Mouse (Mus musculus): ENCODE measurements at regions not wholly inside any gene's neighbourhood (a gene's known extent, or its start where the extent isn't known, plus 50 kb on each side); places are given as distances from the start of the nearest gene placed in this dataset.

DNA sequence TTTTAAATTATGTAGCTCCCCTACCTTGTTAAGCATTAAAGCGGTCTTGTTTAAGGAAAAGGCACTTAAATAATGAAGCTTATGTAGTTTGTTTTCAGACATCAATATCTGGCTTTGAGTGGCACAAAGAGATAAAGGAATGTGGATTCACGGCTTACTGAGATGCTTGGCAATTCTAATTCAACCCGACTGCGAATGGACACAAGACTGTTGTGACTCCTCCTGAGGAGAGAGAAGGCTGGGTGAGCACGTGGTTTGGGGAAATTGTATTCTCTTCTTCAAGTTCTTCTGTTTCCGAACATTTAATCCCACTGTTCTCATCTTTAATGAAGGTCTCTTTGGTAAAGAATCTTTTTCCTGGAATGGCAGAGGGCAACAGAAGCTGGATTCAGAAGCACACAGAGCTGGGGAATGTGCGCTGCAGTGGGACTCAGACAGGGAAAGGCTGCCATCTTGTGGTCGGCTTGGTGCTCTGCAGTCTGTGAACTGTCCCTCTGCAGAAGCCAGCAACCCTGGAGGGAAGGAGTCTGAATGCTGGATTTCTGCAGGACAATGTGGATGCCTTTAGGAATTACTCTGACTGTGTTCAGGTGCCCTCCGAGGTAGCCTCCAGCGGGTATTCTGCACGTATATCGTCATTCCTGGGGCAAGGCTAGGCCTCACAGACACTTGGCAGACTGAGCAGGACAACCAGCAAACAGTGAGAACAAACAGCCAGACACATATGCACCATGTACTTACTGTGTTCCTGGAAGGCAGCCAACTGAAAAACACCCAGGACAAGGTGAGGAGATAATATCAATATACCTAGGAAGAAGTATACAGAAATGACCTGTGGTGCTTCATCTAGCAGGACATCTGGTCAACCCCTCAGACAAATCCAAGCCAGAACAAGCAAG lies 54.0 kb upstream of the Pax1 start:
- Histone ChIP-seq H3K9me3 (replicated peaks; ENCODE audit: control insufficient read depth, low read length) (no peaks in the 10 kb centered on the region), H3K4me2 (ENCODE audit: low read depth, low read length) (no peak overlapping the region), H3K36me3 (replicated peaks; ENCODE audit: control insufficient read depth, insufficient read depth, low read length) (no peaks in the 10 kb centered on the region), H3K27me3 (ENCODE audit: control insufficient read depth, insufficient read depth, low read length) (peaks cover 15% of the 10 kb centered on the region; the same call in 1 of the 2 replicates), H3K27ac (ENCODE audit: low read depth) (no peak overlapping the region), H3K4me3 (ENCODE audit: low read depth, low read length) (no peak overlapping the region), H3K4me1 (ENCODE audit: control insufficient read depth, insufficient read depth) (no peaks in the 10 kb centered on the region), H3K9ac (replicated peaks; ENCODE audit: low read depth, low read length) (no peak overlapping the region)
- DNase-seq (ENCODE audit: low spot score) (peak; percentile 67), ATAC-seq (ENCODE audit: insufficient read depth, low read depth) (peak; percentile 71)
- WGBS, result 17% methylated on average over 12 of the region's 12 CpGs
- no peak for TF ChIP-seq EP300 (IDR thresholded peaks at IDR 0.05; ENCODE audit: low read depth)
- peak; percentile 92 for TF ChIP-seq CTCF (IDR thresholded peaks at IDR 0.05; ENCODE audit: low read depth)

DNA sequence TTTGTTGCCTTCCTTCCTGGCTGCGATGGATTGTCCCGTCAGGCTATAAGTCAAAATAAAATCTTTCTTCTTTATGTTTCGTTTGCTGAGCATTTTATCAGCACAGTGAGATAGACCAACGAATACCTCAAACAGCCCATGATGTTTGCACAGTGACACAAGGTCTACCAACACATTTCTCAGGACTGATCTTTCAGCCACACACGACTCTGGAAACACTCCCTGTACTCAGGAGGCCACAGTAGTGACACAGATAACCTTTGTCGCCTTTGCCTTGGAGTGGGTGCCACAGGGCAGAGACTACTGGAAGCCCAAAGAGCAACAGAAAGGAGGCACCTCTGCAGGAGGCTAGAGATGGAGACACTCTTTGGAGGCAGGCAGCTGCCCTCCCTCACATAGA lies 55.0 kb upstream of the Pax1 start:
- no peak for TF ChIP-seq EP300 (IDR thresholded peaks at IDR 0.05; ENCODE audit: low read depth)
- TF ChIP-seq CTCF (IDR thresholded peaks at IDR 0.05; ENCODE audit: low read depth), result no peak
- no peak overlapping the region for H3K27ac ChIP-seq (ENCODE audit: low read depth)
- H3K9ac ChIP-seq (replicated peaks; ENCODE audit: low read depth, low read length), result no peak overlapping the region
- 47% methylated on average over 6 of the region's 6 CpGs for WGBS
- no peak overlapping the region for H3K4me2 ChIP-seq (ENCODE audit: low read depth, low read length)
- H3K4me1 ChIP-seq (ENCODE audit: control insufficient read depth, insufficient read depth), result no peaks in the 10 kb centered on the region
- DNase-seq (ENCODE audit: low spot score), result no peak
- no peaks in the 10 kb centered on the region for H3K36me3 ChIP-seq (replicated peaks; ENCODE audit: control insufficient read depth, insufficient read depth, low read length)
- no peak for ATAC-seq (ENCODE audit: insufficient read depth, low read depth)
- H3K27me3 ChIP-seq (ENCODE audit: control insufficient read depth, insufficient read depth, low read length), result peaks cover 12% of the 10 kb centered on the region; the same call in 1 of the 2 replicates
- H3K9me3 ChIP-seq (replicated peaks; ENCODE audit: control insufficient read depth, low read length), result no peaks in the 10 kb centered on the region
- H3K4me3 ChIP-seq (ENCODE audit: low read depth, low read length), result no peak overlapping the region

DNA sequence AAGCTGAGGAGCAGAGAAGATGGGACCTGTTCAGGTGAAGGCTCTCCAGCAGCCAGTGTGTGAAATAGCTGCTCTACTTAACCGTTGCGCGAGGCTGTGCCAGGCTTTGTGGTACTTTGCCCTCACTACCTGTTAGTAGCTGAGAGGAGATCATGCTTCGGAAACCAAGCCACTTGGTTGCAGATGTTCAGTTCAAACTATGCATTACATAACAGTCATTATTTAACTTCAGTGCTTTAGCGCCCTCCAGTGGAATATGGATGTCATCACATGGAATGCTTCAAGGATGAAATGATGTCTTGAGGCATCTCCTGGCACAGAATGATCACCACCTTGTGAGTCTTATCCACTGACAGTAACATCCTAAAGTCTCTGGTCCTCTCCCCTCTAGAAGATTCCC lies 56.5 kb upstream of the Pax1 start:
- TF ChIP-seq CTCF (IDR thresholded peaks at IDR 0.05; ENCODE audit: low read depth) (peak; percentile 74), EP300 (IDR thresholded peaks at IDR 0.05; ENCODE audit: low read depth) (no peak)
- Histone ChIP-seq H3K4me1 (ENCODE audit: control insufficient read depth, insufficient read depth) (no peaks in the 10 kb centered on the region), H3K4me2 (ENCODE audit: low read depth, low read length) (no peak overlapping the region), H3K4me3 (ENCODE audit: low read depth, low read length) (no peak overlapping the region), H3K27me3 (ENCODE audit: control insufficient read depth, insufficient read depth, low read length) (peaks cover 12% of the 10 kb centered on the region; the same call in 1 of the 2 replicates), H3K9ac (replicated peaks; ENCODE audit: low read depth, low read length) (no peak overlapping the region), H3K27ac (ENCODE audit: low read depth) (no peak overlapping the region), H3K9me3 (replicated peaks; ENCODE audit: control insufficient read depth, low read length) (no peaks in the 10 kb centered on the region), H3K36me3 (replicated peaks; ENCODE audit: control insufficient read depth, insufficient read depth, low read length) (no peaks in the 10 kb centered on the region)
- ATAC-seq (ENCODE audit: insufficient read depth, low read depth), result no peak
- DNase-seq (ENCODE audit: low spot score), result peak; percentile 41
- 33% methylated on average over 5 of the region's 5 CpGs for WGBS

DNA sequence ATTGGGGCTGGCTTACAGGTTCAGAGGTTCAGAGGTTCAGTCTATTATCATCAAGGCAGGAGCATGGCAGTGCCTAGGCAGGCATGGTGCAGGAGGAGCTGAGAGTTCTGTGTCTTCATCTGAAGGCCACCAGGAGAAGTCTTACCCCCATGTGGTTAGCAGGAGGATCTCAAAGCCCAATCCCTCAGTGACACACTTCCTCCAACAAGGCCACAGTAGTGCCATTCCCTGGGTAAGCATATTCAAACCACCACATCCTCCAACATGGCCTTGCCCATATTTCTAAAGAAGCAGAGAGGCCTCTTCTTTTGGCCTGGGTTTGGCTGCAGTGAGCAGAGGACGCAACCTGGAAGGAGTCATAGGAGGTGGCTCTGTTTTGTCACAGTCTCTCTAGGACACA lies 61.2 kb upstream of the Pax1 start:
- Histone ChIP-seq H3K27ac (ENCODE audit: low read depth) (no peak overlapping the region), H3K9ac (replicated peaks; ENCODE audit: low read depth, low read length) (no peak overlapping the region), H3K36me3 (replicated peaks; ENCODE audit: control insufficient read depth, insufficient read depth, low read length) (no peaks in the 10 kb centered on the region), H3K4me1 (ENCODE audit: control insufficient read depth, insufficient read depth) (no peaks in the 10 kb centered on the region), H3K4me3 (ENCODE audit: low read depth, low read length) (no peak overlapping the region), H3K4me2 (ENCODE audit: low read depth, low read length) (no peak overlapping the region), H3K27me3 (ENCODE audit: control insufficient read depth, insufficient read depth, low read length) (0 out of 2 replicates have a peak, but pooled peaks cover 3% of the 10 kb centered on the region), H3K9me3 (replicated peaks; ENCODE audit: control insufficient read depth, low read length) (no peaks in the 10 kb centered on the region)
- TF ChIP-seq CTCF (IDR thresholded peaks at IDR 0.05; ENCODE audit: low read depth), result no peak
- no peak for TF ChIP-seq EP300 (IDR thresholded peaks at IDR 0.05; ENCODE audit: low read depth)
- no peak for DNase-seq (ENCODE audit: low spot score)
- no peak for ATAC-seq (ENCODE audit: insufficient read depth, low read depth)
- WGBS, result 73% methylated on average over 1 of the region's 1 CpGs

DNA sequence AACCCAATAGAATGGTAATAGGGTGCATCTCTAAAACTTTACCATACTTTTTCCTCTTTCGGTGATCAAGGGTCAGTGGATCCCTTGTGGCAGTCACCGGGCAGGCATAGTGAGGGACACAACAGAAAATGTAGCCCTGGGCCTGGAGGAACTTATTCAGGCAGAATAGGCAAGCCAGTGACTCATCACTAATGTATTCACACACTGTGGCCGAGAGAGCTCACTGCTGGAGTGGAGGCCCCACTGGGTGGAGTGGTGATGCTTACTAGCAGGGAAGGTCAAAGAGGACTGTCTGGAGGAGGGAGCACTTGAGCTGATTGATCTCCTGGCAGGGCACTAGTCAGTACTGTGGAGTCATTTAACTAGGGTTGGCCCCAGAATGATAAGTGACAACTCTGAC lies 62.4 kb upstream of the Pax1 start:
- Histone ChIP-seq H3K4me2 (ENCODE audit: low read depth, low read length) (no peak overlapping the region), H3K4me3 (ENCODE audit: low read depth, low read length) (no peak overlapping the region), H3K4me1 (ENCODE audit: control insufficient read depth, insufficient read depth) (no peaks in the 10 kb centered on the region), H3K27ac (ENCODE audit: low read depth) (no peak overlapping the region), H3K36me3 (replicated peaks; ENCODE audit: control insufficient read depth, insufficient read depth, low read length) (no peaks in the 10 kb centered on the region), H3K27me3 (ENCODE audit: control insufficient read depth, insufficient read depth, low read length) (no peaks in the 10 kb centered on the region), H3K9ac (replicated peaks; ENCODE audit: low read depth, low read length) (no peak overlapping the region), H3K9me3 (replicated peaks; ENCODE audit: control insufficient read depth, low read length) (no peaks in the 10 kb centered on the region)
- no peak for ATAC-seq (ENCODE audit: insufficient read depth, low read depth)
- TF ChIP-seq CTCF (IDR thresholded peaks at IDR 0.05; ENCODE audit: low read depth) (no peak), EP300 (IDR thresholded peaks at IDR 0.05; ENCODE audit: low read depth) (no peak)
- DNase-seq (ENCODE audit: low spot score), result no peak
- 62% methylated on average over 3 of the region's 3 CpGs for WGBS

Data from heart, postnatal 0 days (tissue).